ENCODE assay signal across 8 mouse cellular contexts in the genomic region with DNA sequence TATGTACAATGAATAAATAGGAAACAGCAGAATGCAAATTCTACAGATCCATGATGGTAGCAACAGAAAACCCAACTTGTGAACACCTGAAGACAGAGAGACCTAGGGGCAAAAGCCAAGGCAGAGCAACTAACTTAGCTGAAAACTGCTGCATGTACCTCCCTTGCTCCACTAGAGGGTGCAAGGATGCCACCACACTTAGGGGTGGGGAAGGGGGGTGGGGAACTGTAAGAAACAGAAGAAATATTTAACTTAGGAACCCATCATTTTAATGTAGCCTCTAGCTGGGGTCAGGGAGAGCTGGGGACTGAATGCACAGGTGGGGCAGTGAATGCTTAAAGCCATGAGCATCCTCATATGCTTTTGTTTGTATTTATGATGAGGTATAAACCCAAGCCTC.
A peak's percentile ranks its signal among the peaks of the same experiment; 100 is the strongest.
DNase-seq lines count a peak whose midpoint lies in the region; ATAC-seq and TF ChIP-seq lines count a peak whose summit lies in the region.

No protein-coding gene starts in this region.

- DNase-seq in heart, adult 18-20 months = peak; percentile 41 to 63
- peak; percentile 26 for DNase-seq in 416B (ENCODE audit: low read depth)
- DNase-seq in heart, postnatal 0 days (ENCODE audit: low spot score) = peak; percentile 63
- DNase-seq in natural killer cell, adult 2 months (ENCODE audit: low spot score in 2 of 2) = no peak
- DNase-seq in left cerebral cortex, adult 9 months (ENCODE audit: low spot score in 2 of 2) = no peak

- no peak for TF ChIP-seq EP300 in heart, postnatal 0 days (IDR thresholded peaks at IDR 0.05; ENCODE audit: low read depth)

- H3K27ac ChIP-seq in heart, embryonic 11.5 days (ENCODE audit: low read depth, low read length) = no peak overlapping the region
- no peak overlapping the region for H3K27ac ChIP-seq in bone marrow macrophage, adult 2 months (ENCODE audit: insufficient read depth, low read depth, low read length)
- no peak overlapping the region for H3K27ac ChIP-seq in heart, postnatal 0 days (ENCODE audit: low read depth)
- H3K27ac ChIP-seq in midbrain, embryonic 13.5 days = no peak overlapping the region

- H3K4me3 ChIP-seq in heart, embryonic 11.5 days (ENCODE audit: low read depth, low read length) = no peak overlapping the region
- H3K4me3 ChIP-seq in bone marrow macrophage, adult 2 months (ENCODE audit: insufficient read depth, low read length) = no peak overlapping the region
- H3K4me3 ChIP-seq in heart, postnatal 0 days (ENCODE audit: low read depth, low read length) = no peak overlapping the region
- no peak overlapping the region for H3K4me3 ChIP-seq in midbrain, embryonic 13.5 days (replicated peaks)

- no peaks in the 10 kb centered on the region for H3K27me3 ChIP-seq in heart, embryonic 11.5 days (ENCODE audit: control insufficient read depth, insufficient read depth, low read length)
- H3K27me3 ChIP-seq in heart, postnatal 0 days (ENCODE audit: control insufficient read depth, insufficient read depth, low read length) = no peaks in the 10 kb centered on the region
- H3K27me3 ChIP-seq in midbrain, embryonic 13.5 days = no peaks in the 10 kb centered on the region

- no peak; the same call in 1 of the 2 replicates for ATAC-seq in heart, embryonic 11.5 days (replicated peaks; ENCODE audit: insufficient number of reproducible peaks, low FRiP score, low TSS enrichment)
- ATAC-seq in heart, postnatal 0 days (ENCODE audit: insufficient read depth, low read depth) = peak; percentile 53; the same call in 1 of the 2 replicates
- peak; percentile 55; the same call in 1 of the 2 replicates for ATAC-seq in midbrain, embryonic 13.5 days

- H3K36me3 ChIP-seq in heart, embryonic 11.5 days (ENCODE audit: control insufficient read depth, insufficient read depth, low read length) = no peaks in the 10 kb centered on the region
- H3K36me3 ChIP-seq in heart, postnatal 0 days (replicated peaks; ENCODE audit: control insufficient read depth, insufficient read depth, low read length) = 0 out of 2 replicates have a peak, but pooled peaks cover 3% of the 10 kb centered on the region
- H3K36me3 ChIP-seq in midbrain, embryonic 13.5 days = 0 out of 2 replicates have a peak, but pooled peaks cover 7% of the 10 kb centered on the region

- H3K9ac ChIP-seq in heart, embryonic 11.5 days (ENCODE audit: low read depth, low read length) = no peak overlapping the region
- H3K9ac ChIP-seq in heart, postnatal 0 days (replicated peaks; ENCODE audit: low read depth, low read length) = no peak overlapping the region
- no peak overlapping the region for H3K9ac ChIP-seq in midbrain, embryonic 13.5 days (replicated peaks)

- H3K4me1 ChIP-seq in heart, embryonic 11.5 days (ENCODE audit: control insufficient read depth, insufficient read depth, low read length) = peaks cover 7% of the 10 kb centered on the region; the same call in 1 of the 2 replicates
- peaks cover 5% of the 10 kb centered on the region; the same call in 1 of the 2 replicates for H3K4me1 ChIP-seq in bone marrow macrophage, adult 2 months (ENCODE audit: control insufficient read depth, insufficient read depth, low read length)
- peaks cover 4% of the 10 kb centered on the region; the same call in 1 of the 2 replicates for H3K4me1 ChIP-seq in heart, postnatal 0 days (ENCODE audit: control insufficient read depth, insufficient read depth)
- H3K4me1 ChIP-seq in midbrain, embryonic 13.5 days (replicated peaks) = peaks cover 8% of the 10 kb centered on the region

- TF ChIP-seq POLR2A in bone marrow macrophage, adult 2 months (IDR thresholded peaks at IDR 0.05; ENCODE audit: borderline replicate concordance, low read depth, low read length) = no peak

- peak; percentile 54 for TF ChIP-seq CTCF in bone marrow macrophage, adult 2 months (IDR thresholded peaks at IDR 0.05; ENCODE audit: low read depth, low read length)
- peak; percentile 87 for TF ChIP-seq CTCF in heart, postnatal 0 days (IDR thresholded peaks at IDR 0.05; ENCODE audit: low read depth)

- H3K4me2 ChIP-seq in heart, embryonic 11.5 days = no peak overlapping the region
- H3K4me2 ChIP-seq in heart, postnatal 0 days (ENCODE audit: low read depth, low read length) = no peak overlapping the region
- H3K4me2 ChIP-seq in midbrain, embryonic 13.5 days (replicated peaks) = no peak overlapping the region

- H3K9me3 ChIP-seq in heart, embryonic 11.5 days (replicated peaks; ENCODE audit: control insufficient read depth, low read length) = no peaks in the 10 kb centered on the region
- H3K9me3 ChIP-seq in heart, postnatal 0 days (replicated peaks; ENCODE audit: control insufficient read depth, low read length) = no peaks in the 10 kb centered on the region
- no peaks in the 10 kb centered on the region for H3K9me3 ChIP-seq in midbrain, embryonic 13.5 days

Comparison
In these comparisons a context has a peak if more than half of its experiments do, and no peak if none do; other contexts are left out.
1. DNase-seq: peak in heart, adult 18-20 months (2 of 2), 416B (single experiment) and heart, postnatal 0 days (single experiment); none in natural killer cell, adult 2 months (0 of 2) and left cerebral cortex, adult 9 months (0 of 2).